Mouse (Mus musculus) liver, embryonic 14.5 days (tissue): Measurements from ENCODE around the gene Cemip2. TPM values are rescaled to one million over a fixed set of nuclear protein-coding genes. Genes with fewer than 3 reads are reported as not detected.

Source experiments
- ATAC-seq: fragments of 200-750 bp; cut with Nextera tagmentation; 2 replicates; pipeline ENCODE4 v1.8.0; 2017; ENCODE audit warnings: moderate number of reproducible peaks, mild to moderate bottlenecking, moderate library complexity; ENCODE audit not compliant: insufficient read depth
- DNase-seq, 3 experiments: peaks; one replicate each; pipeline ENCODE4 v3.0.0-alpha.2; 2012 to 2013; ENCODE audit warnings: low read depth in 3 of 3, low spot score in 3 of 3
- H3K27ac ChIP-seq: fragments of 300-500 bp; sonication (generic); 2 replicates; pipeline ENCODE4 v1.5.1; 2014; ENCODE audit warnings: moderate library complexity, mild to moderate bottlenecking, control low read depth, inconsistent platforms
- H3K27me3 ChIP-seq: fragments of 300-500 bp; sonication (generic); 2 replicates; pipeline ENCODE4 v1.6.1; 2014; ENCODE audit warnings: mild to moderate bottlenecking, low read length, moderate library complexity; ENCODE audit not compliant: control insufficient read depth, insufficient read depth
- H3K36me3 ChIP-seq: fragments of 300-500 bp; sonication (generic); replicated peaks from 2 replicates; pipeline ENCODE4 v1.6.1; 2014; ENCODE audit warnings: low read depth; ENCODE audit not compliant: control insufficient read depth, insufficient read depth
- H3K4me1 ChIP-seq, 2 experiments: fragments of 200-500 bp in 1 of 2; fragments of 300-500 bp in 1 of 2; sonication (generic) in 1 of 2; replicated peaks; 2 replicates each; pipeline ENCODE4 v1.6.1; 2012 to 2014; ENCODE audit warnings: antibody characterized with exemption in 1 of 2, inconsistent platforms in 1 of 2, low read length in 1 of 2; ENCODE audit not compliant: control insufficient read depth in 2 of 2, insufficient read depth in 2 of 2
- H3K4me2 ChIP-seq: fragments of 300-500 bp; sonication (generic); 2 replicates; pipeline ENCODE4 v1.6.1; 2014; ENCODE audit warnings: low read depth, mild to moderate bottlenecking, control low read depth, moderate library complexity
- H3K4me3 ChIP-seq, 2 experiments: fragments of 200-500 bp in 1 of 2; fragments of 300-500 bp in 1 of 2; sonication (generic) in 1 of 2; 2 replicates each; pipeline ENCODE4 v1.5.1; 2012 to 2014; ENCODE audit warnings: low read depth in 2 of 2, low read length in 2 of 2, mild to moderate bottlenecking in 2 of 2, control low read depth in 1 of 2, inconsistent platforms in 1 of 2, moderate library complexity in 1 of 2; ENCODE audit not compliant: insufficient read depth in 1 of 2
- H3K9ac ChIP-seq: fragments of 300-500 bp; sonication (generic); replicated peaks from 2 replicates; pipeline ENCODE4 v1.6.1; 2014; ENCODE audit warnings: mild to moderate bottlenecking, control low read depth, moderate library complexity
- H3K9me3 ChIP-seq: fragments of 300-500 bp; sonication (generic); 2 replicates; pipeline ENCODE4 v1.6.1; 2016; ENCODE audit warnings: low read length, mixed read lengths; ENCODE audit not compliant: control insufficient read depth
- CTCF ChIP-seq: IDR thresholded peaks from 2 replicates; pipeline ENCODE4 v1.5.1; 2016; ENCODE audit warnings: antibody characterized with exemption, low read depth, control low read depth
- EP300 ChIP-seq: IDR thresholded peaks from 2 replicates; pipeline ENCODE4 v1.6.1; 2016; ENCODE audit warnings: antibody characterized with exemption, low read depth
- WGBS: fragments of 180-500 bp; shearing (Covaris S2); extraction: QIAGEN DNeasy Blood & Tissue Kit; methylation state at CpG from one replicate; pipeline ENCODE4 v1.1.7; 2014; ENCODE audit not compliant: insufficient replicate concordance; 5-methylcytosine and 5-hydroxymethylcytosine counted together
- polyA plus RNA-seq, 2 experiments: library from polyadenylated mRNA; depleted of rRNA in 1 of 2; stranded (reverse) in 1 of 2; unstranded in 1 of 2; fragments of >200 nt; fragmentation: Nextera tagmentation in 1 of 2; extraction: Ambion mirVana in 1 of 2; gene quantifications; 2 replicates each; pipeline versions ENCODE4 v1.2.1 to v1.2.3; 2012 to 2014

The Cemip2 gene
- polyA plus RNA-seq, 2 experiments, result 3.0 to 6.0 TPM

DNA sequence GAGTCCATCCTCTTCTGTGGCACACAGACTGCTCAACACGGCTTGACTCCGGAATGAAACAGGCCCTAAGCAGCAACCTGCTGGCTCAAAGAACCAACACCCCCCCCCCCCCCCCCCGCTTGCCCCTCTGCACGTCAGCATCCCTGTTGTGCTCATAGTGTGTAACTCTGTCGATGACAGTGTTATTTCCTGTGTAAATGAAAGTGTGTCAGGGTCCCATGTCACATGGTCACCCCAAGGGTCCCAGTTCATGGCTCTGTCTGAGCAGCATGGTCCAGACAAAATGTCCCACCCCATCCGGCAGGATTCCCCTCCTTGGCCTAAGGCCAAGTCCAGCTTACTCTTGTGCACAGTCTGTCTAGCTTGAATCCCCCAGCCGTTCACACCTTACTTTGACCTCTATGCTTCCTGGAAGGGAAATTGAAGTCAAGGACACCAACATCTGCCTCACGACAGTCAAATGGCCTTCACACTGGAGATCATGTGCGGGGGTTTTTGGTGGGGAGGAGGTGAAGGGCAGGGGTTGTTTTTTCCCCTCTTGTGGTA, 10.6 kb upstream of the Cemip2 start:
- Histone ChIP-seq H3K4me2 (no peak overlapping the region), H3K4me3 (no peak overlapping the region), H3K36me3 (no peaks in the 10 kb centered on the region), H3K9me3 (no peaks in the 10 kb centered on the region), H3K27me3 (no peaks in the 10 kb centered on the region), H3K9ac (no peak overlapping the region), H3K27ac (no peak overlapping the region), H3K4me1 (no peaks in the 10 kb centered on the region)
- TF ChIP-seq CTCF (no peak), EP300 (no peak)
- DNase-seq (no peak), ATAC-seq (no peak)
- 52% methylated on average over 8 of the region's 9 CpGs for WGBS

DNA sequence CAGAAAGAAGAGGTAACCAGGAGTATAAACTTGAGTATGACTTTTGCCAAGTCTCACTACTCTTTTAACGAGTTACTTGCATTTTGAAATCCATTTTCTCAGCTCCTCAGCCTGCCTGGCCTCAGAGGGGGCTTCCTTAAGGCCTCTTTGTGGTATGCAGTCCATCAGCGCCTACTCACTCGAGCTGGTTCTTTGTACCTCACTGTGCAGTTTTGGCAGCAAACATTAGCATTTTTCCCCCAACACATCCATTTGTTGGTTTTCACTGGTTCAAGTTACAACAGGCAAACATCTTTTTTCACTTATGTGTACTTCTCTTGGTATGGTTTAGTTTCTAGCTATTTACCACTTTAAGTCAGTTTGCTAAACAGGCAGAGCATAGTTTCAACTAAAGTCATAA, 8.3 kb upstream of the Cemip2 start:
- Histone ChIP-seq H3K36me3 (no peaks in the 10 kb centered on the region), H3K4me1 (no peaks in the 10 kb centered on the region), H3K27ac (no peak overlapping the region), H3K27me3 (no peaks in the 10 kb centered on the region), H3K4me2 (no peak overlapping the region), H3K9me3 (no peaks in the 10 kb centered on the region), H3K9ac (no peak overlapping the region), H3K4me3 (no peak overlapping the region)
- TF ChIP-seq EP300 (no peak), CTCF (no peak)
- WGBS, result 57% methylated on average over 3 of the region's 3 CpGs
- DNase-seq, result no peak
- no peak for ATAC-seq

DNA sequence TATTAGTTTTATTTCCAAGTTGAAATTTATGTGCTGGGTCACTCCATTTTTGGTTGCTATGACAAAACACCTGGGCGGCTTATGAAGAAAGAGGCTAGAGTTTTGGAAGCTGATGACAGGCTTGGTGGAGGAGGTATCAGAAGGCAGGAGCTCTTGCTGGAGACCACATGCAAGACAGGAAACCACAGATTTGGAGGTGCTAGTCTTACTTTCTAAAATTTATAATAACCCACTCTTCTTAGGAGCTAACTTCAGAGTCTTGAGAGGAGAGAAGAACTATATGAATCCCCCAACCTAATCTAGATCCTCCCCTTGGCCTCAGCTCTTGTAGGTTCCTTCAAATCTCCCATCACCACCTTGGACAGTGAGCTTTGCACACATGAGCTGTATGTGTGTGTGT, 6.6 kb upstream of the Cemip2 start:
- H3K27ac ChIP-seq, result no peak overlapping the region
- no peaks in the 10 kb centered on the region for H3K9me3 ChIP-seq
- H3K4me1 ChIP-seq, result no peaks in the 10 kb centered on the region
- H3K9ac ChIP-seq, result no peak overlapping the region
- H3K4me2 ChIP-seq, result no peak overlapping the region
- TF ChIP-seq CTCF (no peak), EP300 (no peak)
- 73% methylated on average over 1 of the region's 1 CpGs for WGBS
- no peaks in the 10 kb centered on the region for H3K27me3 ChIP-seq
- ATAC-seq (no peak), DNase-seq (no peak)
- H3K4me3 ChIP-seq, result no peak overlapping the region
- no peaks in the 10 kb centered on the region for H3K36me3 ChIP-seq

DNA sequence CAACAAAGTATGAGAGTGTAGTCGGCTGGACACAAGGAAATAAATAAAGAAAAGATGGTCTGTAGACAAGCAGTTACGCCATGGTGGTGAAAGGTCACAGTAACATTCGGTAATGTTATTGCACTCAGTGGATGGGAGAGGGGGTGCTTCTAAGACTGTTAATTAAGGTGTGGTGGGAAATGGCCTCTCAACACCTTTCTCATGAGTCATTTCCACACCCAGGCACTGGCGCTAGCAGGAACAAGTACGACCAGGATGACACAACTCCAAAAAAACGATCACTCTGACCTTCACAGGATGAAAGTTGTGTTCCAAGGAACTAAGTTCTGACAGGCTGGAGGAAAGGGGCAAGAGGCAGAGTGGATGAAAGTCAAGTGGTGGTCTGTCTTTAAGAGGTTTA, 4.5 kb upstream of the Cemip2 start:
- Histone ChIP-seq H3K9ac (no peak overlapping the region), H3K4me1 (no peaks in the 10 kb centered on the region), H3K27me3 (no peaks in the 10 kb centered on the region), H3K4me2 (no peak overlapping the region), H3K9me3 (no peaks in the 10 kb centered on the region), H3K36me3 (no peaks in the 10 kb centered on the region), H3K4me3 (no peak overlapping the region), H3K27ac (no peak overlapping the region)
- ATAC-seq (no peak), DNase-seq (no peak)
- WGBS, result 50% methylated on average over 6 of the region's 6 CpGs
- no peak for TF ChIP-seq CTCF
- TF ChIP-seq EP300, result no peak

DNA sequence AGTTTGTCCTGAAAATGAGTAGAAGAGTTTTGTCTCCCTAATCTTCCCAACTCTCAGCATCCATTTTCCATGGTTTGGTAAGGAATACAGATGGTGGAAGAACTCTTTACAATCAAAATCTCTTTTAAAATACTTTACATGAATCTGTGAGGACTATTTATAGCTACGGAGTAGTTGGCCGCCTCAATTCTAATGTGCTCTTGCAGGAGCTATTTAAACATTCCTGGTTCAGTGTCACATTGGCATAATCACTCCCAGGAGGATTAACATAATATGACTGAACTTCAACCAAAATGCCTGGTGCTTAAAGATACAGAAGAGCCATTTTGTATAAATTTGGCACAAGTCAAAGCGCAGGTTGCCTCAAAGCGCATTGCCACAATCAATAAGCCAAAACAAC, 2.5 kb upstream of the Cemip2 start:
- TF ChIP-seq EP300 (no peak), CTCF (no peak)

More for the DNA sequence above, 2.5 kb upstream of the Cemip2 start:
- H3K36me3 ChIP-seq, result no peaks in the 10 kb centered on the region
- H3K27ac ChIP-seq, result no peak overlapping the region
- ATAC-seq (no peak), DNase-seq (no peak)
- H3K27me3 ChIP-seq, result peaks cover 8% of the 10 kb centered on the region
- H3K4me3 ChIP-seq, result no peak overlapping the region
- 77% methylated on average over 4 of the region's 4 CpGs for WGBS
- H3K4me1 ChIP-seq, result no peaks in the 10 kb centered on the region
- no peak overlapping the region for H3K9ac ChIP-seq
- H3K9me3 ChIP-seq, result no peaks in the 10 kb centered on the region
- no peak overlapping the region for H3K4me2 ChIP-seq
